ENCODE assay signal across 11 mouse cellular contexts in genomic region chr16:32858356-32858755, GRCm38 (mm10). TPM values are rescaled to one million over a fixed set of nuclear protein-coding genes. Genes with fewer than 3 reads are reported as not detected.
DNase-seq lines count a peak whose midpoint lies in the region; ATAC-seq and TF ChIP-seq lines count a peak whose summit lies in the region.
"Had no signal": no experiment of that assay in that cellular context is flagged by ENCODE, and none has a peak within 500 bp of the region (broad histone marks: within the 10 kb centered on the region; RNA-seq: fewer than 3 reads in every experiment).

No protein-coding gene starts in this region.

- H3K27ac ChIP-seq in heart, adult 2 months = peak overlapping the region; percentile 90
- H3K27ac ChIP-seq in heart, embryonic 16.5 days (ENCODE audit: low read length) = peak overlapping the region; percentile 97
- H3K27ac ChIP-seq in thymus, adult 2 months (ENCODE audit: control insufficient read depth, insufficient read depth, low read length) = no peak overlapping the region

- peaks cover 31% of the 10 kb centered on the region for H3K36me3 ChIP-seq in heart, adult 2 months (ENCODE audit: control insufficient read depth, insufficient read depth, low read length)
- peaks cover 48% of the 10 kb centered on the region for H3K36me3 ChIP-seq in megakaryocyte, embryonic 14.5 days (replicated peaks; ENCODE audit: low read length)
- H3K36me3 ChIP-seq in heart, embryonic 16.5 days (ENCODE audit: control insufficient read depth, insufficient read depth) = peaks cover 8% of the 10 kb centered on the region; the same call in 1 of the 2 replicates
- no peaks in the 10 kb centered on the region for H3K36me3 ChIP-seq in thymus, adult 2 months (ENCODE audit: control insufficient read depth, insufficient read depth, low read length)

- no peak for TF ChIP-seq EP300 in heart, adult 2 months (IDR thresholded peaks at IDR 0.05; ENCODE audit: insufficient read depth, low read depth, low read length)

- H3K4me1 ChIP-seq in heart, adult 2 months (ENCODE audit: control insufficient read depth, insufficient read depth, low read length) = peaks cover 14% of the 10 kb centered on the region
- peaks cover 66% of the 10 kb centered on the region for H3K4me1 ChIP-seq in megakaryocyte, embryonic 14.5 days
- peaks cover 42% of the 10 kb centered on the region for H3K4me1 ChIP-seq in heart, embryonic 16.5 days (ENCODE audit: control insufficient read depth, insufficient read depth, low read length)
- peaks cover 7% of the 10 kb centered on the region for H3K4me1 ChIP-seq in thymus, adult 2 months (replicated peaks; ENCODE audit: control insufficient read depth, insufficient read depth, low read length)

- no peak overlapping the region for H3K4me2 ChIP-seq in heart, embryonic 16.5 days (ENCODE audit: low read depth, low read length)

- 24% methylated on average over 4 of the region's 4 CpGs for WGBS in heart, adult 2 months
- WGBS in heart, embryonic 16.5 days = 29% methylated on average over 4 of the region's 4 CpGs
- WGBS in thymus, adult 2 months = 89% methylated on average over 4 of the region's 4 CpGs

- H3K9ac ChIP-seq in heart, adult 2 months (ENCODE audit: low read depth, low read length) = no peak overlapping the region
- H3K9ac ChIP-seq in heart, embryonic 16.5 days (ENCODE audit: low read length) = peak overlapping the region; percentile 50

- ATAC-seq in megakaryocyte, adult 5-6 weeks (ENCODE audit: poor library complexity, severe bottlenecking) = no peak
- no peak for ATAC-seq in heart, embryonic 16.5 days (replicated peaks; ENCODE audit: extremely low read depth, insufficient read depth, low FRiP score)

- intact Hi-C loops in heart, adult 2 months (cut with DNase I) = no loop called here
- intact Hi-C loops in heart, postnatal 25 days (cut with DNase I) = no loop called here

- TF ChIP-seq POLR2A in heart, adult 2 months (IDR thresholded peaks at IDR 0.05; ENCODE audit: insufficient read depth, low read depth, low read length) = no peak
- no peak for TF ChIP-seq POLR2A in thymus, adult 2 months (IDR thresholded peaks at IDR 0.05; ENCODE audit: control insufficient read depth, extremely low read depth, insufficient read depth, low read length, poor library complexity)

- DNase-seq in heart, adult 2 months = peak in 1 of 2 experiments; percentile 21
- DNase-seq in heart, postnatal 25 days (ENCODE audit: low spot score) = no peak
- no peak for DNase-seq in thymus, adult 2 months
- DNase-seq in natural killer cell, adult 2 months (ENCODE audit: low spot score in 2 of 2) = no peak
- no peak for DNase-seq in embryo, embryonic 11 days
- DNase-seq: kidney, postnatal 14 days; lung, postnatal 4 days had no signal

- no peak overlapping the region for H3K4me3 ChIP-seq in heart, adult 2 months
- peak overlapping the region; percentile 64 for H3K4me3 ChIP-seq in megakaryocyte, embryonic 14.5 days (replicated peaks)
- no peak overlapping the region for H3K4me3 ChIP-seq in heart, embryonic 16.5 days (ENCODE audit: low read length)
- no peak overlapping the region for H3K4me3 ChIP-seq in thymus, adult 2 months (ENCODE audit: control insufficient read depth, insufficient read depth, low read length)

- H3K27me3 ChIP-seq in heart, adult 2 months (ENCODE audit: control insufficient read depth, insufficient read depth, low read length) = no peaks in the 10 kb centered on the region
- H3K27me3 ChIP-seq in megakaryocyte, embryonic 14.5 days (replicated peaks) = no peaks in the 10 kb centered on the region
- H3K27me3 ChIP-seq in heart, embryonic 16.5 days (ENCODE audit: control insufficient read depth, insufficient read depth, low read length) = no peaks in the 10 kb centered on the region
- no peaks in the 10 kb centered on the region for H3K27me3 ChIP-seq in thymus, adult 2 months (ENCODE audit: control insufficient read depth, insufficient read depth, low read length)

- H3K79me2 ChIP-seq in heart, adult 2 months (replicated peaks; ENCODE audit: control insufficient read depth, insufficient read depth, low read length) = peaks cover 8% of the 10 kb centered on the region

- no peak for TF ChIP-seq CTCF in heart, adult 2 months (IDR thresholded peaks at IDR 0.05)
- no peak for TF ChIP-seq CTCF in thymus, adult 2 months (IDR thresholded peaks at IDR 0.05; ENCODE audit: borderline replicate concordance, control insufficient read depth, extremely low read depth, insufficient read depth, low read length, poor library complexity)

- no peaks in the 10 kb centered on the region for H3K9me3 ChIP-seq in megakaryocyte, embryonic 14.5 days
- H3K9me3 ChIP-seq in heart, embryonic 16.5 days (replicated peaks; ENCODE audit: control insufficient read depth, low read length) = no peaks in the 10 kb centered on the region

RNA-seq across cellular contexts. Expression of gene Fyttd1, which starts 18.9 kb away (rescaled TPM):
- total RNA-seq in heart, adult 2 months (2021) = 100 to 1,000 TPM; 101 to 108 TPM
- polyA plus RNA-seq in heart, adult 2 months (2012; rRNA removed) = 13.4 and 22.5 TPM in 2 replicates
- total RNA-seq in heart, postnatal 25 days (2021) = 100 to 1,000 TPM; 106 to 109 TPM
- 22.1 and 57.2 TPM in 2 replicates for polyA plus RNA-seq in megakaryocyte, embryonic 14.5 days (2012; ENCODE audit: insufficient read depth, low replicate concordance)
- 23.1 and 26.1 TPM in 2 replicates for total RNA-seq in megakaryocyte, adult 5-6 weeks (2015)
- total RNA-seq in megakaryocyte, adult 5-6 weeks (2017) = 24.1 and 35.0 TPM in 2 replicates
- polyA plus RNA-seq in heart, embryonic 16.5 days (2015; fragmentation: Nextera tagmentation; extraction: Ambion mirVana) = 116 and 119 TPM in 2 replicates
- 8.4 and 8.8 TPM in 2 replicates for polyA plus RNA-seq in thymus, adult 2 months (2012; rRNA removed)

RNA-seq across cellular contexts. Expression of gene Rubcn, which starts 19.2 kb away (rescaled TPM):
- total RNA-seq in heart, adult 2 months (2021) = 10 to 100 TPM; 27.6 to 30.0 TPM
- 44.1 and 59.3 TPM in 2 replicates for polyA plus RNA-seq in heart, adult 2 months (2012; rRNA removed)
- total RNA-seq in heart, postnatal 25 days (2021) = 10 to 100 TPM; 27.8 to 32.4 TPM
- 5.3 and 9.9 TPM in 2 replicates for polyA plus RNA-seq in megakaryocyte, embryonic 14.5 days (2012; ENCODE audit: insufficient read depth, low replicate concordance)
- 12.4 and 18.8 TPM in 2 replicates for total RNA-seq in megakaryocyte, adult 5-6 weeks (2015)
- 22.8 and 22.9 TPM in 2 replicates for total RNA-seq in megakaryocyte, adult 5-6 weeks (2017)
- polyA plus RNA-seq in heart, embryonic 16.5 days (2015; fragmentation: Nextera tagmentation; extraction: Ambion mirVana) = 32.7 and 33.2 TPM in 2 replicates
- 33.9 and 36.4 TPM in 2 replicates for polyA plus RNA-seq in thymus, adult 2 months (2012; rRNA removed)

RNA-seq across cellular contexts. Expression of gene Smbd1, which starts 48.1 kb away (rescaled TPM):
- not detected for total RNA-seq in heart, adult 2 months (2021)
- polyA plus RNA-seq in heart, adult 2 months (2012; rRNA removed) = not detected in 2 replicates
- total RNA-seq in heart, postnatal 25 days (2021) = not detected
- not detected in 2 replicates for polyA plus RNA-seq in megakaryocyte, embryonic 14.5 days (2012; ENCODE audit: insufficient read depth, low replicate concordance)
- total RNA-seq in megakaryocyte, adult 5-6 weeks (2015) = not detected in 2 replicates
- total RNA-seq in megakaryocyte, adult 5-6 weeks (2017) = not detected in 2 replicates
- not detected in 2 replicates for polyA plus RNA-seq in heart, embryonic 16.5 days (2015; fragmentation: Nextera tagmentation; extraction: Ambion mirVana)
- 0.18 TPM in 1 of 2 replicates, not detected in the other for polyA plus RNA-seq in thymus, adult 2 months (2012; rRNA removed)
- total RNA-seq: left cerebral cortex, postnatal 25 days had no signal

RNA-seq across cellular contexts. Expression of gene Lrch3, which starts 55.5 kb away (rescaled TPM):
- 10 to 100 TPM; 20.3 to 22.6 TPM for total RNA-seq in heart, adult 2 months (2021)
- polyA plus RNA-seq in heart, adult 2 months (2012; rRNA removed) = 13.8 and 25.5 TPM in 2 replicates
- total RNA-seq in heart, postnatal 25 days (2021) = 10 to 100 TPM; 25.9 to 27.2 TPM
- polyA plus RNA-seq in megakaryocyte, embryonic 14.5 days (2012; ENCODE audit: insufficient read depth, low replicate concordance) = 2.7 TPM in 1 of 2 replicates, not detected in the other
- total RNA-seq in megakaryocyte, adult 5-6 weeks (2015) = 24.5 and 34.7 TPM in 2 replicates
- 23.9 and 35.6 TPM in 2 replicates for total RNA-seq in megakaryocyte, adult 5-6 weeks (2017)
- polyA plus RNA-seq in heart, embryonic 16.5 days (2015; fragmentation: Nextera tagmentation; extraction: Ambion mirVana) = 15.0 and 16.8 TPM in 2 replicates
- 41.3 and 43.2 TPM in 2 replicates for polyA plus RNA-seq in thymus, adult 2 months (2012; rRNA removed)
